Mouse (Mus musculus) CH12.LX (cell line): Measurements from ENCODE around the gene Tfap2e. TPM values are rescaled to one million over a fixed set of nuclear protein-coding genes. Genes with fewer than 3 reads are reported as not detected.

Experiments used
- DNase-seq: peaks from one replicate; pipeline ENCODE4 v3.0.0-alpha.2; 2013; ENCODE audit errors: extremely low read depth
- H3K27ac ChIP-seq: 2 replicates; pipeline ENCODE4 v1.5.1; 2012; ENCODE audit warnings: low read depth, mild to moderate bottlenecking, control low read depth, moderate library complexity; ENCODE audit not compliant: insufficient read depth
- H3K27me3 ChIP-seq: replicated peaks from 2 replicates; pipeline ENCODE3; 2012; ENCODE audit warnings: inconsistent platforms
- H3K36me3 ChIP-seq, 2 experiments: replicated peaks in 1 of 2; 2 replicates each; pipeline versions ENCODE3 to v1.6.1; 2012; ENCODE audit warnings: inconsistent platforms in 1 of 2, low read length in 1 of 2, mild to moderate bottlenecking in 1 of 2, mixed read lengths in 1 of 2, moderate library complexity in 1 of 2; ENCODE audit not compliant: control insufficient read depth in 1 of 2, insufficient read depth in 1 of 2
- H3K4me1 ChIP-seq, 2 experiments: 2 replicates each; pipeline ENCODE4 v1.6.1; 2012; ENCODE audit warnings: inconsistent platforms in 1 of 2, moderate library complexity in 1 of 2; ENCODE audit not compliant: insufficient read depth in 2 of 2, control insufficient read depth in 1 of 2
- H3K4me2 ChIP-seq: 2 replicates; pipeline ENCODE4 v1.6.1; 2012; ENCODE audit warnings: low read depth, mild to moderate bottlenecking, control low read depth; ENCODE audit not compliant: poor library complexity, insufficient read depth, severe bottlenecking
- H3K4me3 ChIP-seq, 3 experiments: fragments of 150-350 bp in 1 of 3; sonication (generic) in 1 of 3; replicated peaks in 1 of 3; 2 replicates each; pipeline versions ENCODE3 to v1.5.1; 2011 to 2012; ENCODE audit warnings: low read depth in 2 of 3, low read length in 2 of 3, mild to moderate bottlenecking in 2 of 3, moderate library complexity in 2 of 3, control low read depth in 1 of 3, improper control_type of control experiment in 1 of 3, inconsistent platforms in 1 of 3, mixed read lengths in 1 of 3; ENCODE audit not compliant: poor library complexity in 1 of 3
- H3K79me2 ChIP-seq: replicated peaks from 2 replicates; pipeline ENCODE4 v1.6.1; 2012; ENCODE audit warnings: mild to moderate bottlenecking, moderate library complexity; ENCODE audit not compliant: control insufficient read depth, poor library complexity, insufficient read depth, severe bottlenecking; ENCODE audit errors: extremely low read depth
- H3K9ac ChIP-seq: 2 replicates; pipeline ENCODE4 v1.6.1; 2012; ENCODE audit warnings: low read depth, mild to moderate bottlenecking, control low read depth, moderate library complexity; ENCODE audit not compliant: insufficient read depth
- H3K9me3 ChIP-seq: replicated peaks from 2 replicates; pipeline ENCODE3; 2012; ENCODE audit warnings: low read length, inconsistent platforms, mixed read lengths
- BHLHE40 ChIP-seq: IDR thresholded peaks from 2 replicates; pipeline ENCODE4 v1.6.1; 2011; ENCODE audit warnings: mild to moderate bottlenecking, low read depth, low read length, improper control_type of control experiment
- CHD1 ChIP-seq: IDR thresholded peaks from 2 replicates; pipeline ENCODE4 v1.6.1; 2012; ENCODE audit warnings: low read depth, low read length, improper control_type of control experiment, inconsistent platforms
- CHD2 ChIP-seq: IDR thresholded peaks from 2 replicates; pipeline ENCODE4 v1.6.1; 2011; ENCODE audit warnings: low read length, improper control_type of control experiment
- E2F4 ChIP-seq: IDR thresholded peaks from 2 replicates; pipeline ENCODE4 v1.6.1; 2011; ENCODE audit warnings: low read depth, low read length, improper control_type of control experiment; ENCODE audit not compliant: insufficient replicate concordance
- ELF1 ChIP-seq: IDR thresholded peaks from 2 replicates; pipeline ENCODE4 v1.6.1; 2014; ENCODE audit warnings: low read depth, mild to moderate bottlenecking, inconsistent platforms, low read length, improper control_type of control experiment
- EP300 ChIP-seq: IDR thresholded peaks from 2 replicates; pipeline ENCODE4 v1.6.1; 2011; ENCODE audit warnings: low read length, improper control_type of control experiment
- GABPA ChIP-seq: IDR thresholded peaks from 2 replicates; pipeline ENCODE4 v1.6.1; 2012; ENCODE audit warnings: low read depth, low read length, improper control_type of control experiment, inconsistent platforms; ENCODE audit not compliant: insufficient replicate concordance
- HCFC1 ChIP-seq: IDR thresholded peaks from 2 replicates; pipeline ENCODE4 v1.6.1; 2012; ENCODE audit warnings: low read depth, mild to moderate bottlenecking, inconsistent platforms, low read length, improper control_type of control experiment
- IRF4 ChIP-seq: IDR thresholded peaks from 2 replicates; pipeline ENCODE4 v1.6.1; 2014; ENCODE audit warnings: low read depth, mild to moderate bottlenecking, inconsistent platforms, low read length, improper control_type of control experiment
- JUN ChIP-seq: IDR thresholded peaks from 2 replicates; pipeline ENCODE4 v1.6.1; 2011; ENCODE audit warnings: low read depth, mild to moderate bottlenecking, low read length, improper control_type of control experiment, moderate library complexity; ENCODE audit not compliant: insufficient read depth
- JUND ChIP-seq: conservative IDR thresholded peaks from 2 replicates; pipeline ENCODE4 v1.6.1; 2011; ENCODE audit warnings: low read depth, low read length, improper control_type of control experiment
- KAT2A ChIP-seq: IDR thresholded peaks from 2 replicates; pipeline ENCODE4 v1.6.1; 2012; ENCODE audit warnings: low read length, improper control_type of control experiment, inconsistent platforms; ENCODE audit not compliant: insufficient replicate concordance
- MAZ ChIP-seq: IDR thresholded peaks from 2 replicates; pipeline ENCODE4 v1.6.1; 2012; ENCODE audit warnings: low read depth, mild to moderate bottlenecking, inconsistent platforms, low read length, improper control_type of control experiment, moderate library complexity
- MEF2A ChIP-seq: IDR thresholded peaks from 2 replicates; pipeline ENCODE4 v1.6.1; 2014; ENCODE audit warnings: low read depth, mild to moderate bottlenecking, inconsistent platforms, low read length, improper control_type of control experiment, borderline replicate concordance
- MYC ChIP-seq: IDR thresholded peaks from 2 replicates; pipeline ENCODE4 v1.6.1; 2011; ENCODE audit warnings: low read depth, mild to moderate bottlenecking, improper control_type of control experiment, low read length
- NELFE ChIP-seq: IDR thresholded peaks from 2 replicates; pipeline ENCODE4 v1.6.1; 2011; ENCODE audit warnings: low read depth, low read length, improper control_type of control experiment
- NRF1 ChIP-seq: IDR thresholded peaks from 2 replicates; pipeline ENCODE4 v1.6.1; 2014; ENCODE audit warnings: low read depth, mild to moderate bottlenecking, inconsistent platforms, low read length, improper control_type of control experiment, moderate library complexity
- POLR2A ChIP-seq: IDR thresholded peaks from 2 replicates; pipeline ENCODE4 v1.6.1; 2011; ENCODE audit warnings: low read depth, mild to moderate bottlenecking, improper control_type of control experiment, low read length
- RCOR1 ChIP-seq: conservative IDR thresholded peaks from 2 replicates; pipeline ENCODE4 v1.6.1; 2012; ENCODE audit warnings: low read depth, mild to moderate bottlenecking, inconsistent platforms, low read length, improper control_type of control experiment
- SIN3A ChIP-seq: IDR thresholded peaks from 2 replicates; pipeline ENCODE4 v1.6.1; 2012; ENCODE audit warnings: low read length, improper control_type of control experiment, inconsistent platforms
- TBP ChIP-seq: conservative IDR thresholded peaks from 2 replicates; pipeline ENCODE4 v1.6.1; 2011; ENCODE audit warnings: low read depth, low read length, improper control_type of control experiment
- TCF12 ChIP-seq: IDR thresholded peaks from 2 replicates; pipeline ENCODE4 v1.6.1; 2014; ENCODE audit warnings: low read depth, mild to moderate bottlenecking, inconsistent platforms, low read length, improper control_type of control experiment
- UBTF ChIP-seq: IDR thresholded peaks from 2 replicates; pipeline ENCODE4 v1.6.1; 2012; ENCODE audit warnings: low read depth, mild to moderate bottlenecking, inconsistent platforms, low read length, improper control_type of control experiment, moderate library complexity
- USF1 ChIP-seq: IDR thresholded peaks from 2 replicates; pipeline ENCODE4 v1.6.1; 2014; ENCODE audit warnings: low read depth, mild to moderate bottlenecking, inconsistent platforms, low read length, improper control_type of control experiment
- ZC3H11A ChIP-seq: IDR thresholded peaks from 2 replicates; pipeline ENCODE4 v1.6.1; 2012; ENCODE audit warnings: low read depth, mild to moderate bottlenecking, inconsistent platforms, low read length, improper control_type of control experiment
- ZMIZ1 ChIP-seq: IDR thresholded peaks from 2 replicates; pipeline ENCODE4 v1.6.1; 2012; ENCODE audit warnings: low read depth, mild to moderate bottlenecking, inconsistent platforms, low read length, improper control_type of control experiment
- dilution Hi-C: fragments of 300-500 bp; cut with MboI; formaldehyde crosslinking; loops from 2 replicates; pipeline ENCODE4 v1.14.3; 2020; ENCODE audit warnings: low sequenced_read_pairs; ENCODE audit not compliant: extremely low pct_unique_long_range_greater_than_20kb, extremely low pct_ligation_motif_present
- in situ Hi-C: fragments of 300-500 bp; cut with MboI; formaldehyde crosslinking; loops from 3 replicates; pipeline ENCODE4 v1.14.3; 2019; ENCODE audit warnings: low sequenced_read_pairs, low pct_ligation_motif_present, low pct_unique_long_range_greater_than_20kb, mixed read lengths
- polyA plus RNA-seq: library from polyadenylated mRNA; unstranded; fragments of >175 nt; gene quantifications from 2 replicates; pipeline ENCODE4 v1.2.1, GENCODE M21; 2012; ENCODE audit warnings: low read depth; ENCODE audit not compliant: insufficient read length
- total RNA-seq, 2 experiments: library from RNA; depleted of rRNA; stranded (reverse); fragments of 300-350 nt in 1 of 2; fragments of >200 nt in 1 of 2; gene quantifications; 2 replicates each; pipeline ENCODE4 v1.2.3; 2012 to 2014

Tfap2e gene
- total and polyA plus RNA-seq, 3 experiments = not detected

DNA sequence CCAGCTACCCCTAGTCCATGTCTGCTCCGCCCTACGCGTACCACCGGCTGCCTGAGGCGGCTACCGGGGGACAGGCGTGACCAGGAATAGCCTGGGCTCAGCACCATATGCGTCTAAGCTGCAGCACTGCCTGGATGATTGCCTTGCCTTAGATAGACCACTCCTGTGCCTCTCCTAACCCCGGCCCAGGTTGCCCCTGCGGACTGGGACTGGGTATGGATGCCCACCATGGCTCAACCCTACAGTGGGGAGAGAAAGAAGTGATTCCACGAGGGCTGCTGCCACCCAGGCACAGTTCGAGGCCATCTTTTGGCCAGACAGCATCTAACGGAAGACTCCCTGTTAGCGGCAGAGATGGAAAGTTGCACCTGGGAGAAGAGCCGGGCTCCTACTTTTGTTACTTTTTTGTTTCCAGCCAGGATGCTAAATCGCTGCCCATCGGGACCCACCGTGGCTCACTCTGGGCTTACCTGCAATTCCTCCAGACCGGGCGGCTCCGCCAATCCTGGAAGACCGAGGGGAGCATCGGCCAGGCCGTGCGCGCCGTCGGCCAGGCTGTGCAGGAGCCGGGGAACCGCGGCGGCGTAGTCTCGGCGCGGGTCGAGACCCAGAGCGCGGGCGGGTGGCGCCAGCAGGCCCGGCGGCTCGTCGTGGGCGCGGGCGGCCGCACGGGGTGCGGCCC, 1.2 kb downstream of the Tfap2e start:
- in situ Hi-C loops (no loop called here), dilution Hi-C loops (no loop called here)
- peaks cover 7% of the 10 kb centered on the region for H3K9me3 ChIP-seq
- no peak overlapping the region for H3K4me3 ChIP-seq
- H3K9ac ChIP-seq = no peak overlapping the region
- no peak overlapping the region for H3K27ac ChIP-seq
- no peaks in the 10 kb centered on the region for H3K36me3 ChIP-seq
- no peak for TF ChIP-seq MAZ
- TF ChIP-seq ELF1 = no peak
- TF ChIP-seq KAT2A = no peak
- no peak for TF ChIP-seq TCF12
- TF ChIP-seq GABPA = no peak
- TF ChIP-seq RCOR1 = no peak
- no peak for TF ChIP-seq JUN
- no peak for TF ChIP-seq NRF1
- TF ChIP-seq MYC = no peak
- TF ChIP-seq SIN3A = no peak
- no peak for TF ChIP-seq HCFC1
- no peak for TF ChIP-seq JUND
- no peak for TF ChIP-seq E2F4
- no peak for TF ChIP-seq MEF2A
- TF ChIP-seq ZMIZ1 = no peak
- TF ChIP-seq ZC3H11A = no peak
- no peak for TF ChIP-seq IRF4
- no peak for TF ChIP-seq NELFE
- TF ChIP-seq CHD1 = no peak
- TF ChIP-seq POLR2A = no peak
- no peak overlapping the region for H3K4me2 ChIP-seq
- no peaks in the 10 kb centered on the region for H3K27me3 ChIP-seq
- DNase-seq = no peak
- H3K4me1 ChIP-seq = no peaks in the 10 kb centered on the region
- H3K79me2 ChIP-seq = no peaks in the 10 kb centered on the region

DNA sequence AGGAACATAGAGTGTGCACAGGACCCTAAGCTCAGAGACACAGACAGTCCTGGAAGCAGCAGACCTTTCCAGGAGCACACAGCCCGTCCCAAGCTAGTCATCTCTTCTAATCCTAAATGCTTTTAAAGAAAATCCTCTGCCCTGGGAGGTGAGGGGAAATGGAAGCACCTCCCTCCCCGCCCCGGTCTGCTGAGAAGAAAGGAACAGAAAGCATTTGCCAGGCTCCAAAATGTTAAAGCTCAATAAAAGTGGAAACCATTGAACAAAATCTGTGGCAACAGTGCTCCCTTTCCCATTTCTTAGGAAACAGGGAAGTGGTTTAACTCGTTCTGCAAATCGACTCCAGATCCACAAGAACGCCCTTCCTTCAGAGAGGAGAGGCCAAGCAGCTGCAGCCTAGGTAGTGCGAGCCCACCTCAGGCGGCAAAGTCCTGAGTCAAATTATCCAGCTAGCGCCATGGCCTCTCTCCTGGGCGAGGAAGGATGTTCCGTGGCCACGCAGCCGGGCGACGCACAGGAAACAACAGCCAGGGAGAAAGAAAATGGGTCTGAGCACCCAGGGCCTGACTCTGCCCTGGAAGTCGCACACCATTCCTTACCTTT, 1.9 kb downstream of the Tfap2e start:
- no peak overlapping the region for H3K4me2 ChIP-seq
- dilution Hi-C loops (no loop called here), in situ Hi-C loops (no loop called here)
- no peak overlapping the region for H3K4me3 ChIP-seq
- H3K9me3 ChIP-seq = peaks cover 7% of the 10 kb centered on the region
- H3K9ac ChIP-seq = no peak overlapping the region
- TF ChIP-seq USF1 = no peak
- no peak for TF ChIP-seq EP300
- no peak for TF ChIP-seq NELFE
- TF ChIP-seq HCFC1 = no peak
- no peak for TF ChIP-seq UBTF
- no peak for TF ChIP-seq CHD2
- TF ChIP-seq TBP = no peak
- TF ChIP-seq TCF12 = no peak
- TF ChIP-seq BHLHE40 = no peak
- no peaks in the 10 kb centered on the region for H3K36me3 ChIP-seq
- no peaks in the 10 kb centered on the region for H3K27me3 ChIP-seq
- H3K4me1 ChIP-seq = no peaks in the 10 kb centered on the region
- no peaks in the 10 kb centered on the region for H3K79me2 ChIP-seq
- no peak overlapping the region for H3K27ac ChIP-seq
- no peak for DNase-seq
